Mouse (Mus musculus): ENCODE measurements around the gene Ube4b. TPM values are rescaled to one million over a fixed set of nuclear protein-coding genes. Genes with fewer than 3 reads are reported as not detected.

Gene Ube4b
- total and polyA plus RNA-seq, 2 experiments from 2014 or later, result 48.1 to 117 TPM

DNA sequence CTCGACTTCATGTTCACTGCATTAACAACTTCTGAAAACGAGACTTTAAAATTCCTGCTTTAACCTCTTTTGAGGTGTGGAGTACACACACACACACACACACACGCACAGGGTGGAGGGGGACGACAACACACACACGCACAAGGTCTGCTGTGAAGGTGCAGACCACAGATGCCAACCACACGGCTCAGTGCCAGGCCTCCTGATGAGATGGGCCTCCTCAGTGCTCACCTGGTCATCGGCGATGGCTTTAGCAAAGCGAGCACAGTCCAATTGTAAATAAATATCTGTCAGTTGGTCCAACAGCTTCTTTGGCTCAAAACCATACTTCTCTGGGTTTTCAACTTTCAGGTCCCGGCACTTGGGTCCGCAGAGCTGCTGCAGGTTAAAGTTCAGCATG, 91.7 kb downstream of the Ube4b start:
- Histone ChIP-seq H3K36me3 (ENCODE audit: insufficient read depth, low read length) (peaks cover 51% of the 10 kb centered on the region), H3K27me3 (ENCODE audit: insufficient read depth, low read length) (no peaks in the 10 kb centered on the region), H3K27ac (no peak overlapping the region), H3K9ac (replicated peaks; ENCODE audit: low read length) (no peak overlapping the region), H3K4me3 (ENCODE audit: low read length) (no peak overlapping the region), H3K4me1 (ENCODE audit: insufficient read depth, low read length) (no peaks in the 10 kb centered on the region), H3K9me3 (ENCODE audit: low read length) (no peaks in the 10 kb centered on the region), H3K4me2 (ENCODE audit: low read depth, low read length) (no peak overlapping the region)
- no peak for DNase-seq (ENCODE audit: low spot score)
- 90% methylated on average over 11 of the region's 11 CpGs for WGBS
- no peak for ATAC-seq
- no peak for TF ChIP-seq CTCF (IDR thresholded peaks at IDR 0.05; ENCODE audit: low read depth)

- no peak overlapping the region for H3K27ac ChIP-seq
- H3K4me3 ChIP-seq (ENCODE audit: low read length), result no peak overlapping the region
- DNase-seq (ENCODE audit: low spot score) (no peak), ATAC-seq (no peak)
- 83% methylated on average over 7 of the region's 7 CpGs for WGBS
- peaks cover 63% of the 10 kb centered on the region for H3K36me3 ChIP-seq (ENCODE audit: insufficient read depth, low read length)
- no peaks in the 10 kb centered on the region for H3K27me3 ChIP-seq (ENCODE audit: insufficient read depth, low read length)
- no peaks in the 10 kb centered on the region for H3K4me1 ChIP-seq (ENCODE audit: insufficient read depth, low read length)
- H3K4me2 ChIP-seq (ENCODE audit: low read depth, low read length), result no peak overlapping the region
- no peaks in the 10 kb centered on the region for H3K9me3 ChIP-seq (ENCODE audit: low read length)
- no peak overlapping the region for H3K9ac ChIP-seq (replicated peaks; ENCODE audit: low read length)
- no peak for TF ChIP-seq CTCF (IDR thresholded peaks at IDR 0.05; ENCODE audit: low read depth)
These were observed 93.8 kb downstream of the Ube4b start for GRCm38 (mm10) chr4:149332726-149333125.

- DNase-seq (ENCODE audit: low spot score) (no peak), ATAC-seq (no peak)
- peaks cover 64% of the 10 kb centered on the region for H3K36me3 ChIP-seq (ENCODE audit: insufficient read depth, low read length)
- no peaks in the 10 kb centered on the region for H3K9me3 ChIP-seq (ENCODE audit: low read length)
- no peak overlapping the region for H3K9ac ChIP-seq (replicated peaks; ENCODE audit: low read length)
- H3K27ac ChIP-seq, result no peak overlapping the region
- 95% methylated on average over 5 of the region's 5 CpGs for WGBS
- peak; percentile 31 for TF ChIP-seq CTCF (IDR thresholded peaks at IDR 0.05; ENCODE audit: low read depth)
- H3K4me1 ChIP-seq (ENCODE audit: insufficient read depth, low read length), result no peaks in the 10 kb centered on the region
- H3K27me3 ChIP-seq (ENCODE audit: insufficient read depth, low read length), result no peaks in the 10 kb centered on the region
- no peak overlapping the region for H3K4me2 ChIP-seq (ENCODE audit: low read depth, low read length)
- H3K4me3 ChIP-seq (ENCODE audit: low read length), result no peak overlapping the region
These were observed 96.1 kb downstream of the Ube4b start for GRCm38 (mm10) chr4:149330495-149330894.

- no peaks in the 10 kb centered on the region for H3K4me1 ChIP-seq (ENCODE audit: insufficient read depth, low read length)
- WGBS, result 80% methylated on average over 4 of the region's 4 CpGs
- no peak overlapping the region for H3K27ac ChIP-seq
- no peak for DNase-seq (ENCODE audit: low spot score)
- H3K4me3 ChIP-seq (ENCODE audit: low read length), result no peak overlapping the region
- peaks cover 47% of the 10 kb centered on the region for H3K36me3 ChIP-seq (ENCODE audit: insufficient read depth, low read length)
- H3K4me2 ChIP-seq (ENCODE audit: low read depth, low read length), result no peak overlapping the region
- H3K9me3 ChIP-seq (ENCODE audit: low read length), result no peaks in the 10 kb centered on the region
- ATAC-seq, result no peak
- no peaks in the 10 kb centered on the region for H3K27me3 ChIP-seq (ENCODE audit: insufficient read depth, low read length)
- no peak overlapping the region for H3K9ac ChIP-seq (replicated peaks; ENCODE audit: low read length)
- TF ChIP-seq CTCF (IDR thresholded peaks at IDR 0.05; ENCODE audit: low read depth), result no peak
These were observed 97.8 kb downstream of the Ube4b start for GRCm38 (mm10) chr4:149328735-149329134.

DNA sequence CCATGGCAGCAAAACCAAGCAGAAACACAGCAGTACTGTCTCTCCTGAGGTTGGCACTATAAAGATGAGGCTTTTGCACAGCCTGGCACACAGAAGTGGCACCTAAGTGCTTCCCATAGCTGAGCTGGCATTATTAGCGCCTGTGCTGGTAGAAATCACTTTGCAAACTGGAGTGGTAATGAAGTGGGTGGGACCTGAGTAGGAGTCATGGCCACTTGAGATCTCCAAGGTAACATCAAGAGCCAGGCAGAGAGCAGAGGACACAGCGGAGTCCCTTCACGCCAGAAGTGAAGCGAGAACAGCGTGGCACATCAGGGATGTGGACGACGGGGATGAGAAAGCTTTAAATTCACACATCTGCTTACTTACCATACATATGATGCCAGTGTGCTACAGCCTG, 99.3 kb downstream of the Ube4b start:
- no peak overlapping the region for H3K4me3 ChIP-seq (ENCODE audit: low read length)
- H3K36me3 ChIP-seq (ENCODE audit: insufficient read depth, low read length), result peaks cover 42% of the 10 kb centered on the region
- H3K27ac ChIP-seq, result no peak overlapping the region
- H3K9ac ChIP-seq (replicated peaks; ENCODE audit: low read length), result no peak overlapping the region
- no peak for DNase-seq (ENCODE audit: low spot score)
- no peak for TF ChIP-seq CTCF (IDR thresholded peaks at IDR 0.05; ENCODE audit: low read depth)
- no peak overlapping the region for H3K4me2 ChIP-seq (ENCODE audit: low read depth, low read length)
- H3K4me1 ChIP-seq (ENCODE audit: insufficient read depth, low read length), result no peaks in the 10 kb centered on the region
- 82% methylated on average over 7 of the region's 7 CpGs for WGBS
- H3K27me3 ChIP-seq (ENCODE audit: insufficient read depth, low read length), result no peaks in the 10 kb centered on the region
- ATAC-seq, result no peak
- H3K9me3 ChIP-seq (ENCODE audit: low read length), result no peaks in the 10 kb centered on the region

GRCm38 (mm10) chr4:149325411-149326162, 101.0 kb downstream of the Ube4b start:
- 86% methylated on average over 10 of the region's 10 CpGs for WGBS
- Histone ChIP-seq H3K4me3 (ENCODE audit: low read length) (no peak overlapping the region), H3K36me3 (ENCODE audit: insufficient read depth, low read length) (peaks cover 30% of the 10 kb centered on the region), H3K4me2 (ENCODE audit: low read depth, low read length) (no peak overlapping the region), H3K9ac (replicated peaks; ENCODE audit: low read length) (no peak overlapping the region), H3K9me3 (ENCODE audit: low read length) (no peaks in the 10 kb centered on the region), H3K4me1 (ENCODE audit: insufficient read depth, low read length) (no peaks in the 10 kb centered on the region), H3K27ac (peak overlapping the region; percentile 26; the same call in 1 of the 2 replicates), H3K27me3 (ENCODE audit: insufficient read depth, low read length) (no peaks in the 10 kb centered on the region)
- peak; percentile 26 for DNase-seq (ENCODE audit: low spot score)
- ATAC-seq, result peak; percentile 44
- TF ChIP-seq CTCF (IDR thresholded peaks at IDR 0.05; ENCODE audit: low read depth), result peak; percentile 39; the same call in 1 of the 2 replicates

DNA sequence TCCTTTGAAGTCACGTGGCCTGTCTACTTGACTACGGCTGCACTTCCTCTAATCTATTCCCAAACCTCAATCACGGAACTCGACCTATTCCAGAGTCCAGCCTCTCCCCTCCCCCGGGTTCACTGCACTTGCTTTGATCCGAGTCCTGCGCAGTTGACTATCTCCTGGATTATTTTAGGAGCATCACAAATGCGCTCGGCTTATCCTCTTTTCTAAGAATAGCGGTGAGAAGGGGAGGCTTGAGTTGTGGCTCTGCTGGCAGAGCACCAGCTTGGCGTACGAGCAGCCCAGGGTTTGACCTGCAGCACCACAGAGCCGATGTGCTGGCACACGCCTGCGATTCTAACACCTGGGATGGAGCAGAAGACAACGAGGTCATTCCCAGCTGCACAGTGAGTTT, 102.8 kb downstream of the Ube4b start:
- no peak for TF ChIP-seq CTCF (IDR thresholded peaks at IDR 0.05; ENCODE audit: low read depth)
- no peaks in the 10 kb centered on the region for H3K9me3 ChIP-seq (ENCODE audit: low read length)
- 81% methylated on average over 16 of the region's 16 CpGs for WGBS
- peaks cover 13% of the 10 kb centered on the region for H3K36me3 ChIP-seq (ENCODE audit: insufficient read depth, low read length)
- no peak overlapping the region for H3K4me3 ChIP-seq (ENCODE audit: low read length)
- no peak overlapping the region for H3K4me2 ChIP-seq (ENCODE audit: low read depth, low read length)
- no peaks in the 10 kb centered on the region for H3K4me1 ChIP-seq (ENCODE audit: insufficient read depth, low read length)
- H3K9ac ChIP-seq (replicated peaks; ENCODE audit: low read length), result no peak overlapping the region
- no peaks in the 10 kb centered on the region for H3K27me3 ChIP-seq (ENCODE audit: insufficient read depth, low read length)
- no peak overlapping the region for H3K27ac ChIP-seq
- ATAC-seq (no peak), DNase-seq (ENCODE audit: low spot score) (no peak)

Data from hindbrain, postnatal 0 days (tissue).